Mouse (Mus musculus) 3134 (cell line): ENCODE measurements around the gene Tpst1.
A peak's percentile ranks its signal among the peaks of the same experiment; 100 is the strongest.

Experiments
- DNase-seq: peaks from one replicate; pipeline ENCODE4 v3.0.0-alpha.2; 2011; ENCODE audit warnings: low spot score; ENCODE audit not compliant: insufficient read length; ENCODE audit errors: extremely low read depth

The Tpst1 gene

DNA sequence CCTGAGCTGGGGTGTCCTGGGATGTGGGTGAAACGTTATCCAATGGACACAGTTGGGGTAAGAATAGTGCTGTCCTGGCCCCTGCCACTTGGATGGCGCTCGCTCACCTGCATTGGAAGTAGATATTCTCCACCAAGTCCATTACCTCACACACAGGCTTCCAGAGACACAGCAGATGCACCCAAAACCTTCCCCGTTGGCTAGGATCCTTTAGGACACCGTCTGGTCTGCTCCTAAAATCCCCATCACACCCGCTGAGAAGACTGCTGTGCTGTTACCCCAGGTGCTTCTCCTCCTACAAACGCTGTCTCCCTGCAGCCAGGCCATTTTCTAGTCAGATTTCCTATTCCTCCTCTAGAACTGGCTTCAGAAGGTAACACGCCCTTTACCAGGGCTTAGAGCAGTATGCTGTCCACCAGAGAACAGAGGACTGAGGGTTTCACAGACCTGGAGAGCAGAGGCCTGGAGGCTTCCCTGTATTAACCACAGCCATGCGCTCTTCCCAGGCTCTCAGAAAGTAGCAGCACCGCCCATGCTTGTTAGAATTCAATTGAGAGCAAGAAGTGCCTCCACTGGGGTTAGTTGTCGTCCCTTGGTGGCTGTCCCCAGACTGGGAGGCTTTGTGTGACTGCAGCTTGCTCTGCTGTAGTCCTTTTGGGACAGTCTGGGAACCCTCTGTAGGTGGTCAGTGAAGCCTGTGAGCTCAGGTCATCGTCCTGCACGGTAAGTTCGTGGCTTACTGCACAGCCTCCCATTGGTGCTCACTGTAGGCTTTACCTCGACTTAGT is 21.9 kb upstream of the Tpst1 start:
- DNase-seq = no peak

DNA sequence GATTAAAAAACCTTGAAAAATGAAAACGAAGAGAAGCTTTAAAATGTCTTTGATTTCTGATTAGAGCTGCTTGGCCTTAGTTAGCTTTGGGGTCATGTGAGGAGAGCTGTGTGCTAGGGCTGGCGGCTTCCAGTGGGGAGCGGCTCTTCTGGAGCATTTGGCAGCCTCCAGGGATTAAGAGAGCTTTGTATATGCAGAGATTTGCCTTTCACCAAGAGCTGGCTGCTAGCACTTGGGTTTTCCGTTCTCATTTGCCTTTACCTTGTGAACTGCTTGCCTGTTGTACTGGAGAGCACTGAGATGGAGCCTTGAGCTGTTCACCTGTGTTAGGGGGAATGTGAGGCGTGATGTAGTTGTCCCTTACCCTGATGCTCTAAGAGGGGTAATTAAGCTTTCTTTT is 20.6 kb upstream of the Tpst1 start:
- DNase-seq = no peak

DNA sequence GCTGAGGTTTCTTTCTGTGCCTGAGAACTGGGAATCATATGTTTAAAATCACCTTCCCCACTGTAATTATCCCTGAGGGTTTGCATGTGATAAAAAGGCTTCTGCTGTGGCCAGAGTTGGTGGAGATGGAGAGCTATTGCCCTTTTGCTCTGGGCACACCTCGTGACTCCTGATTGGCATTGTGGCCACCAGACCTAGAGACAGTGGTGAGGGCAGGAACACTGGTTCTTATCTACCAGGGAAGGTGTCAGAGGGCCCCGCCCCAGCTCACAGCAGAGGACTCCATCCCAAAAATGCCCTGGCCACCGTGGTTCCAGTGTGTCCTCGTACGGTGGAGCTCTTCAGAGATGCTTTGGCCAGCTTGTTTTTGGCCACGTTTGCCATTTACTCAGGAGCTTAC is 20.2 kb upstream of the Tpst1 start:
- DNase-seq = no peak

DNA sequence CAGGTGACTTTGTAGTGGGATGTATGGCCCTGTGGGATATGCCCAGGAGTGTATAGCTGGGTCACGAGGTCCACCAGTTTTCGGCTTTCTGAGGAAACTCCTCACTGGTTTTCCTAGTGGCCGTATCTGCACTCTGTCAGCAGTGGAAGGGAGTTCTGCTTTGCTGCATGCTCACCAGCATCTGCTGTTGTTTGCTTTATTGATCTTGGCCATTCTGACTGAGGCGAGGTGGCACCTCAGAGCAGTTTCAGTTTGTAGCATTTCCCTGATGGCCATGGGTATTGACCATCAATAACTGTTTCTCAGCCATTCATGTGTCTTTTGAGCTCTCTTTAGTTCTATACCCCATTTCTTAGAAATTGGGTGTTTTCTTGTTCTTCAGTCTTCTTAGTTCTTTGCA is 17.4 kb upstream of the Tpst1 start:
- no peak for DNase-seq

DNA sequence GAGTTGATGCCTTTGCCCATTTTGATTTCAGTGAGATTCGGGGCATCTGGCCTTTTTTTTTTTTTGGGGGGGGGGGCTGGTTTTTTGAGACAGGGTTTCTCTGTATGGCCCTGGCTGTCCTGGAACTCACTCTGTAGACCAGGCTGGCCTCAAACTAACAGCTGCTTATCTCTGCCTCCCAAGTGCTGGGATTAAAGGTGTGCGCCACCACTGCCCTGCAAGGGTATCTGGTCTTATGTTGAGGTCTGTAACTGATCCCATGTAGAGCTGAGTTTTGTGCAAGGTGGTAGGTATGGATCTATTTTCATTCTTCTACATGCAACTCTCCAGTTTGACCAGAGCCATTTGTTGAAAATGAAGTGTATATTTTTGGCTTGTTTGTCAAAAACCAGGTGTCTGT is 16.8 kb upstream of the Tpst1 start:
- DNase-seq = no peak

DNA sequence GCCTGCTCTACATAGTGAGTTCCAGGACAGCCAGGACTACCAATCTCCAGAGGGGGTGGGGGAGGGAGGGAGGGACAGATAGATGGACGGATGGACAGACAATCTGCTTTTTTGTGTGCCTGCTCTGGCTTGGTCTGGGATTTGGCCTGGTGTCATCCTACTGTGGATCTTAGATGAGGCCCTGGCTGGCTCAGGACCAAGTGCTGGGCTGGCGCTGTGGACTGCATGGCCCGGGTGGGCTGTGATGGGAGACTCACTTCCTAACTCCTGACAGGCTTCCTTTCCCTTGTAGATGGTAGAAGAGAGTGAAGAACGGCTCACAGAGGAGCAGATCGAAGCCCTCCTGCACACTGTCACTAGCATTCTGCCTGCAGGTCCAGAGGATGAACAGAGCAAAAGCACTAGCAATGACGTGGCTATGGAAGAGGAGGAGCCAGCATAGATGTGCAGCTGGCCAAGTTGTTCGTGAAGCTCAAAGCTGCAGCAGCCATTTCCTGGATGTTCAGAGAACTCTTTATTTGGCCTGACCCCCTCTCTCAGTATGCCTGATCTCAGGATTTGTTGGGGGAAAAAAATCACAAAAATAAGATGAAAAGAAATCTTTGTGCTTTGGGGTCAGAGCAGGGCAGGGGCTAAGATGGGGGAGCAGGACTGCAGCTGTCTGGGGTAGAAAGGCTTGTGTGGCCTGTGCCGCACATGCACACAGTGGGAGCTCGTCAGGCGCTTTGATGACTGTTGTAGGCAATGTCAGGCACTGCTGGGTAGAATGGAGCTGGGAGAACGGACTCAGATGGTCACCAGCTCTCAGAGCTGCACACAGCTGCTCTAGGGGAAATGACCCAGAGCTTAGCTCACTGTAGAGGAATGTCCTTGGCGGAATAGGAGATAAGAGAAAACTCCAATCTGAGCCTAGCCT is 13.5 kb upstream of the Tpst1 start:
- no peak for DNase-seq

DNA sequence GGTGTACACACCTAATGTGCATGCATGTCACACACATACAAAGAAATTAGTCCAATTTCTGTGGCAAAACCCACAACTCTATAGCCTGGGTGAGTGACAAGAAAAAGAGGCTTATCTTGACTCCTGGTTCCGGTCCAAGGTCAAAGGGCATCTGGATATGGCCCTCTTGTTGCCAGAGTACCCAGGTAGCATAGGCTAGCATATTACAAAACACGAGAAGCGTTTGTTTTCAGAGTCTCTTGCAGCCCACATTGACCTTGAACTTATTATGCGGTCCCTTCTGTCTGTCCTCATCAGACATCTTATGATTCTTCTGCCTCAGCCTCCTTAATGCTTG is 12.8 kb upstream of the Tpst1 start:
- DNase-seq = no peak

DNA sequence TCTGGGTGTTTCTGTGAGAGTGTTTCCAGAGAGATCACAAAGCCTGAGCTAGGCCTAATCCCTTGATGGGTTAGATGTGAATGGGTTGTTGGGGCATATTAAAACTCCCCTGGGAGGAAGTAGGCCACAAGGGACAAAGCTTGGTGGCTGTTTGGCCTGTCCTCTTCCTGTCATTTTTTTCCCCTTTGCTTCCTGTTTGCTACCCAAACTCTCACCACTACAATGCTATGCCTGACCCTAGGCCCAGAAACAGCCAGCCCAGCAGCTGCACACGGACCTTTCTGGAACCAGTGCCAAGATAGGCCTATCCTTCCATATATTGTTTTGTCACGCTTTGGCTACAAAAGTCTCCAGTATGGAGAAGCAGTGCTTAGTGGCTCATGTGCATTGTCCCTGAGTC is 11.0 kb upstream of the Tpst1 start:
- no peak for DNase-seq

DNA sequence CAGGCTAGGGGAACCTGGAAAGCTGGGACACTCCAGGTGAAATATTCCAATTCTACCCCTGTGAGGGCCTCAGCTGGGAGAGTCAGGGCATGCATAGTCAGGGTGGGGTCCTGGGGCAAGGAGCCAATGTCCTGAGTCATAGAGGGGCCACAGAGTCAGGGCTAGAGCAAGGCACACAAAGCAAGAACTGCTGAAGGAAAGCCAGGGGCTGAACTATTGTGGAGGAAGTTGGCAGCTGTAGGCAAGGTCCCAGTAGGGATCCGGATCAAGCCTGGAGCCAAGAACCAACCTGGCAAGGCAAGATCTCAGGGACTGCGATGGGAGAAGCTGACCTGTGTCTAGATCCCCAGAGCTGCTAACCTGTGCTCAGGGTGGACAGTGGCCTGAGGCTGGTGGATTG is 9.4 kb upstream of the Tpst1 start:
- no peak for DNase-seq

DNA sequence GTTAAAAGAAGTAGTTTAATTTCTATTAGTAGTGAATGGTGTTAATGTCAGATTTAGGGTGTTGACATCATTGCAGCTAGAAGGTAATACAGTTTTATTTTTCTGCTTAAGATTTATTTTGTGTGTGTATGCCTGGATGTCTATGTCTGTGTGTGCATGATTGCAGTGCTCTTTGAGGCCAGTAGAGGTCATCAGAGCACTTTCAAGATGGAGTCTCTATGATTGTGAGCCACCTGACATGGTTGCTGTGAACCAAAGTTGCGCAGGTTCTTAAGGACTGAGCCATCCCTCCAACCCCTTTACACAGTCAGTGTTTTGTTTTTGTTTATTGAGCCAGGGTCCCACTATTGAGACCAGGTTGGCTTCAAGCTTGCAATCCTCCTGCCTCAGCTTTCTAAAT is 7.5 kb upstream of the Tpst1 start:
- DNase-seq = no peak

DNA sequence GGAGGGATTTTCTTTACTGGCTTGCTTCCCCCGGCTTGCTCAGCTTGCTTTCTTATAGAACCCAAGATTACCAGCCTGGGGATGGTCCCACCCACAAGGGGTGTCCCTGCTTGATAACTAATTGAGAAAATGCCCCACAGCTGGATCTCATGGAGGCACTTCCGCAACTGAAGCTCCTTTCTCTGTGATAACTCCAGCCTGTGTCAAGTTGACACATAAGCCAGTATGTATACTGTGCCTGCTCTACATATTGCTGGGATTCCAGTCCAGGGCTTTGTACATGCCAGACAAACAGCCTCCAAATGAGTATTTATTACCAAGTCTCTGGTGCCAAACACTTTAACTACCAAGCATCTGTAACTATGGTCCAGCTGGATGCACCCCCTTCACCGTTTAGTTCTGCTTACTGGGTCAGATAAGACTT is 5.3 kb upstream of the Tpst1 start:
- no peak for DNase-seq

DNA sequence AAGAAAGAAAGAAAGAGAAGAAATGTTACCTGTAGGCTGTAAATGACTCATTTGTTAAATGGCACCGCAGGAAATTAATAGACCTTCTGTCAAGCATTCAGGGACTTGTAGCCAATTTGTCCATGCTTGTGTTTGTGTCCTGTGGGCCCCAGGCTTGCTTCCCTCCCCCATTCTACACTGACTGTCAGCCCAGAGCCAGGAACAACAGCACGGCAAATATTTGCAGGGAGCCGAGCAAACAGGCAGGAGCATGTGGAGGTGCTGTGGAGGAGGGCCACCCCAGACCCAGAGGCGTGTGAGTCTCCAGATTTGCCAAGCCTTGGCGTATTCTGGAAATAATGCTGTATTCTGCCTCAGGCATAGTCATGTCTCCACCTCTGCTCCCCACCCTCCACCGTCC is 1.4 kb downstream of the Tpst1 start:
- no peak for DNase-seq

DNA sequence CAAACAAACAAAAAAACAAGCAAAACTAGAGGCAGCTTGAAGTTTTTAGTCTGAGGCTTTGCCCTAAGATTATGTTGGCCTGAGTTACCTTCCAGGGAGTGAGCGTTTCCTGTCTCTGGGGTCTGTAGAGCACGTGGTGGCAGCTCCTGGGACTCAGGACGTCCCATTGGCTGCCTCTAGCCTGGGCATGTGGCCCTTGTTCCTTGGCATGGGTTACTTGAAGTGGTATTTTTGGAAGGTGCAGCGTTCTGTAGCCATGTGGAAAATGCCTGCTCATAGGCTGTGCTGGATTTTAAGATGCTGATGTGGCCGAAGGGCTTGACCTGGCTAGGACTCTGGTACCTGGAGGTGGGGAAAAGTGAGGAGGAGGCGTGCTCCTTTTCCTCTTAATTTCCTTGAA is 3.3 kb downstream of the Tpst1 start:
- no peak for DNase-seq

DNA sequence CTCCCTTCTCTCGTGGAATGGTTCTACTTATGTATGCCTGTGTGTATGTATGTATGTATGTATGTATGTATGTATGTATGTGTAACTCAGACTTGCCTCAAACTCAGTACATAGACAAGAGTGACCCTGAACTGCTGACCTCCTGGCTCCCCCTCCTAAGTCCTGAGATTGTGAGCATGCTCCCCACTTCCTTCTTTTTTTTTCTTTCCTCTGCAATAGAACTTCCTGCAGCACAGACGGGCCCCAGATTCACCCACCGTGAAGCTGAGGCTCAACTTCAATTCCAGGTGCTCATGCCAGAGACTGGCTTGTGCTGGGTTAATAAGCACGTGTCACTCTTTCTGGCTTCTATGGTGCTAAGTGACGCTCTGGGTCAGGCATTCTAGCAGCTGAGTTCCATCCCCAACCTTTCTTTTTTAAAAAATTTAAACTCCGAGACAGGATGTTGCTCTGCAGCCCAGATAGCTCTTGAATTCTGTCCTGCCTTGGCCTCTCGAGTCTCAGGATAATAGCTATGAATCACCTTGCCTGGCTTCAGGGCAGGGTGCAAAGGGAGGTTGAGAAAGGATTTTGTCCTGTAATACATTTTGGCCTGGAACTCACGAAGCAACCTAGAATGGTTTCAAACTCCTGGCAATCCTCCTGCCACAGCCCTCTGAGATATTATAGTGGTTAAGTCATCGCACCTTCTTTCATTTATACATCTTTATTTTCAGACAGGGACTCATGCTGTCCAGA is 5.1 kb downstream of the Tpst1 start:
- DNase-seq = peak; percentile 25

DNA sequence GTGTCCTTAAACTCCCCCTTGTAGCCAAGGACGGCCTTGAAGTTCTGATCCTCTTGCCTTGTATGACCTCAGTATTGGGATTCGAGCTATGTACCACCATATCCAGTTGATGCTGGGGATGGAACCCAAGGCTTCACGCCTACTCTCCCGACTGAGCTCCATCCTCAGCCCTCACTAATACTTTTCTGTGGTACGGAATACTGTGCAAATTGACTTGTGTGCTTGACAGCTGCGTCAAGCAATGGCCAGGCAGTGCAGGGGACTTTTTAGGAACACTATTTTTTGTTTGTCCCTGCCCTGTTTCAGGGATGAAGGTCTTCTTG is 5.7 kb downstream of the Tpst1 start:
- no peak for DNase-seq

DNA sequence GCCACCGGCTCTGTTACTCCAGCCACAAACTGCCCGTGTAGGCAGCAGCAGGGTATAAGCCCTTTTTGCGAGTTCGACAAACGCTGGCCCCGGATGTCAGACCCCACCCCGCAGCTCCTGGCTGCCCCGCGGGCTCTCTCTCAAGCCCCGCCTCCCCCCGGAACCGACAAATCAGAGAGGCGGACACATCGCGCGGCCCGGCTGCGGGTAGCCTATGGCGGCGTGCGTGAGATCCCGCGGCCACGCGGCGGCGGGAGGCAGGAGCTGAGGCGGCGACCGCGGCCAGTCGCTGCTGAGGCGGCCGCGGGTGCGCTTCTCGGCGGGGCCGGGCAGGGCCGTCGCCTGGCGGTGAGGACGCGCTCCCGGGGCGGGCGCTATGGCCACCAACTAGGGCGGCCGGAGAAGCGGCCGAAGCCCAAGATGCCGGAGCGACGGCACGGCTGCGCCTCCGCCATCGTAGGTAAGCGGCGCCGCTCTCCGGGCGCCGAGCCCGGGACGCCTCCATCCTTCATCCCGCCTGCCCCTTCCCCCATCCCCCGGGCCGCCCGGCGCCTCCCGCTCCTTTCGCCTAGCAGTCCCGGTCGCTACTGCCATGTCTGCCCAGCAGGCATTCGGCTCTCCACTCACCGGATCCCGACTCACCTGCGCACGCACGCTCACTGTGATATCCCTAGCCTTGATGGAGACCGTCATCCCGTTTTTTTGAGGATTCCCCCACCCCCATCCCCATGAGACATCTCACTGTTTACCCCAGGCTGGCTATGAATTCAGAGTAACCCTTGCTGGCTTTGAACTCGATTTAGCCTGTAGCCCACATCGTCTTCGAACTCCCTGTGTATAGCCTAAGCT is 6.3 kb downstream of the Tpst1 start:
- peak; percentile 90 for DNase-seq

DNA sequence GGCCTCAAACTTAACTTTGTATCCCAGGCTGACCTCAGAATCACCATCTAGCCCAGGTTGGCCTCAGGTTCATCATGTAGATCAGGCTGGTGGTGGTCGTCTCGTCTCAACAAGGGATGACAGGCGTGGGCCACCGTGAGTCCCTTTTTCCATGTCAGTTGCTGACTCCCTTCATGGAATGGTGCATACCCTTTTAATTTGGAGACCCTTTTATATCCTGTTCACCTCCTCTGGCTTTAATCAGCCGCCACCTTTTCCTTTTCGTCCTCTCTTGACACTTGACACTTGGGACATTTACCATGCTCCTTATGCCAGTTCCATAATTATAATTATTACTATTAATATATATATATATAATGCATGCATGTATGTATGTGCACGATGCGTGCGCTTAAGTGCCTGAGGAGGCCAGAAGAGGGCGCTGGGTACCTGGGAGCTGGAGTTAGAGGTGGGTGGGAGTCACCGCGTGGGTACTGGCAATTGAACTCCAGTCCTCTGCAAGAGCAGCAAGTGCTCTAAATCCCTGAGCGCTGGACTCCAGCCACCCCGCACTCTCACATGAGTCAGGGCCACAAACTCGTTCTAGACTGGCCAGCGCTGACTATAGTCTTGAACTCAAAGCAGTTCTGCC is 7.0 kb downstream of the Tpst1 start:
- DNase-seq = peak; percentile 40

DNA sequence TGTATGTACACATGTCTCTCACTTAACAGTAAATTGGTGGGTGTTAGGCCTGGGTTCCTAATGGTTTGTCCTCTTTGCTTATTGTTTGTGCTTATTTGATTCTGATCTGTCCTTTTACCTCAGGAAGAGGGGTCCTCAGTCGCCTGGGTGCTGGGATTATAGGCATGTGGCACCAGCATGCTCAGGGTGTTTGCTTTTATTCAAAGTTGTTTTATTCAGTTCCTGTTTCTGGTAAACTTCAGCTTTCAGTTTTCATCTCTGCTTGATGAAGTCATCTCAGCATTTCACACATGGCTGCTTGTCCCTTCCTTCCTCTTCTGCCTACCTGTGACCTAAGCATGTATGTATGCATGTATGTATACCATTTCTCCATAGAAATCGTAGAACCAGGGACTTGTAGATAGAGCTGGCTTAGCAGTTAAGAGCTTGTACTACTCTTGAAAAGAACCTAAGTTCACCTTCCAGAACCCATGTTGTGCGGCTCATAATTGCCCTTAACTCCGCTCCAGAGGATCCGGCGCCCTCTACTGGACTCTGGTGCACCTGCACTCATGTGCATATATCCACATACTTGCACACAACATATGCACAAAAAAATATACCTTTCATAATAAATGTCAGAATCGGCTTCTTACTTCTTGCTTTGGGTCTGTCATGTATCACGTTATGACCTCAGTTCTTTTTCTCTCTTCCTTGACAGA is 8.2 kb downstream of the Tpst1 start:
- no peak for DNase-seq

DNA sequence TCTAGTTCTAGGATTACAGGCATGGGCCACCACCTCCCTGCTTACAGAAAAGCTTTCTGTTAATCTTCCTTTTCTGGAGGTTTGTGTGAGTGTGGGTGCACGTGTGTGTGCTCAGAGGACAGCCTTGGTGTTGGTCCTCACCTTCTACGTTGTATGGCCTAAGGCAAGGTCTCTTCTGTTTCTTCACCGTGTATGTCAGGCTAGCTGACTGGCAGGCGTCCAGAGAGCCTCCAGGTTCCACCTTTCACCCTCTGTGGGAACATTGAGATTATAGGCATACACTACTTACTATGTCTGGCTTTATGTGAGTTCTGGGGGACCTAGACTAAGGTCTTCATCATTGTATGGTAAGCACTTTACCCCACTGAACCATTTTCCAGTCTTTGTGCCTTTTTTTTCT is 9.3 kb downstream of the Tpst1 start:
- DNase-seq = no peak

DNA sequence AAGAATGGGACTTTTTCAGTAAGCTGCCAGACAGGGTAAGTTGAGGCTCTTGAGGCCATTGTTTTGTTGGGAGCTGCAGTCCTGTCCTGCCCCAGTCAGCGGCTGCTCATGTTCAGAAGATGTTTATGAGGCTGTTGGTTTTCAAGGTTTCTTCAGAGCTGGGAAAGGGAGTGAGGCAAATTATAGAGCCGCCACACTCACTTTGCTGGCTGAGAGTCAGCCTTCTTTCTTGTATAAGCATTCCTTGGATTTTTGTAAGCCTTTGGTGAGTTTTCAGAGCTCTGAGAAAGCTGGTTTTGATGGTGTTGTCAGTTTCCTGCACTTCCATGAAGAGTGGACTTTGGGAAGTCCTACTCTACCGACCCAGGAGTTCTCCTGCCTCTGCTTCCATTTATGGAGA is 11.1 kb downstream of the Tpst1 start:
- no peak for DNase-seq
